Mouse (Mus musculus): ENCODE data around the gene Inpp5k. TPM values are rescaled to one million over a fixed set of nuclear protein-coding genes. Genes with fewer than 3 reads are reported as not detected.
"Not testable (repeated sequence)": the region's sequence is repeated elsewhere in the genome, so short reads cannot be mapped to it uniquely, and the experiment has no call there.

Gene Inpp5k
- polyA plus RNA-seq, 1 experiment from 2014 or later: 23.2 TPM

- Histone ChIP-seq H3K9me3 (no peaks in the 10 kb centered on the region; the same call in 1 of the 2 replicates), H3K4me3 (no peak overlapping the region), H3K9ac (no peak overlapping the region; the same call in 1 of the 2 replicates), H3K27ac (no peak overlapping the region; the same call in 1 of the 2 replicates), H3K4me1 (peaks cover 10% of the 10 kb centered on the region), H3K36me3 (peaks cover 28% of the 10 kb centered on the region), H3K27me3 (no peaks in the 10 kb centered on the region), H3K4me2 (no peak overlapping the region)
- ATAC-seq (ENCODE audit: insufficient number of reproducible peaks, insufficient read depth, low FRiP score, low TSS enrichment, low read depth): no peak
- WGBS: 65% methylated on average over 2 of the region's 2 CpGs
Observed at GRCm38 (mm10) chr11:75687343-75687993, 56.7 kb downstream of the Inpp5k start.

GRCm38 (mm10) chr11:75688132-75688531, 57.3 kb downstream of the Inpp5k start:
- Histone ChIP-seq H3K36me3 (peaks cover 29% of the 10 kb centered on the region), H3K9me3 (no peaks in the 10 kb centered on the region; the same call in 1 of the 2 replicates), H3K4me3 (no peak overlapping the region), H3K27ac (no peak overlapping the region), H3K9ac (no peak overlapping the region; the same call in 1 of the 2 replicates), H3K27me3 (no peaks in the 10 kb centered on the region), H3K4me2 (no peak overlapping the region), H3K4me1 (peaks cover 10% of the 10 kb centered on the region)
- ATAC-seq (ENCODE audit: insufficient number of reproducible peaks, insufficient read depth, low FRiP score, low TSS enrichment, low read depth): no peak
- 87% methylated on average over 2 of the region's 2 CpGs for WGBS

- Histone ChIP-seq H3K9ac (no peak overlapping the region), H3K27ac (no peak overlapping the region), H3K4me1 (peaks cover 9% of the 10 kb centered on the region), H3K4me3 (no peak overlapping the region), H3K9me3 (no peaks in the 10 kb centered on the region), H3K4me2 (no peak overlapping the region), H3K27me3 (no peaks in the 10 kb centered on the region), H3K36me3 (peaks cover 32% of the 10 kb centered on the region)
- ATAC-seq (ENCODE audit: insufficient number of reproducible peaks, insufficient read depth, low FRiP score, low TSS enrichment, low read depth): no peak
- 88% methylated on average over 1 of the region's 1 CpGs for WGBS
Observed at GRCm38 (mm10) chr11:75689977-75690376, 59.2 kb downstream of the Inpp5k start.

- Histone ChIP-seq H3K4me3 (no peak overlapping the region), H3K4me2 (no peak overlapping the region), H3K9ac (no peak overlapping the region), H3K27me3 (no peaks in the 10 kb centered on the region), H3K4me1 (peaks cover 7% of the 10 kb centered on the region), H3K9me3 (no peaks in the 10 kb centered on the region), H3K27ac (no peak overlapping the region), H3K36me3 (peaks cover 32% of the 10 kb centered on the region)
- no peak for ATAC-seq (ENCODE audit: insufficient number of reproducible peaks, insufficient read depth, low FRiP score, low TSS enrichment, low read depth)
Observed at GRCm38 (mm10) chr11:75691047-75691446, 60.3 kb downstream of the Inpp5k start.

- peaks cover 58% of the 10 kb centered on the region for H3K36me3 ChIP-seq
- 88% methylated on average over 5 of the region's 5 CpGs for WGBS
Observed at GRCm38 (mm10) chr11:75693570-75693969, 62.8 kb downstream of the Inpp5k start.

GRCm38 (mm10) chr11:75697464-75697863, 66.7 kb downstream of the Inpp5k start:
- not testable (repeated sequence) for H3K27ac ChIP-seq; H3K4me1 ChIP-seq; H3K4me3 ChIP-seq; H3K9me3 ChIP-seq; H3K27me3 ChIP-seq; ATAC-seq (ENCODE audit: insufficient number of reproducible peaks, insufficient read depth, low FRiP score, low TSS enrichment, low read depth); H3K9ac ChIP-seq; H3K4me2 ChIP-seq
- H3K36me3 ChIP-seq: peaks cover 78% of the 10 kb centered on the region
- WGBS: 91% methylated on average over 3 of the region's 3 CpGs

More at GRCm38 (mm10) chr11:75693570-75693969, 62.8 kb downstream of the Inpp5k start:
- no peaks in the 10 kb centered on the region for H3K9me3 ChIP-seq
- no peak for ATAC-seq (ENCODE audit: insufficient number of reproducible peaks, insufficient read depth, low FRiP score, low TSS enrichment, low read depth)
- no peak overlapping the region for H3K4me3 ChIP-seq
- no peak overlapping the region for H3K9ac ChIP-seq
- no peak overlapping the region for H3K4me2 ChIP-seq
- no peak overlapping the region for H3K27ac ChIP-seq
- H3K4me1 ChIP-seq: no peaks in the 10 kb centered on the region
- H3K27me3 ChIP-seq: no peaks in the 10 kb centered on the region

Other genes starting within 250 kb of the Inpp5k start
- 259 and 277 TPM in 2 replicates for gene Serpinf1, start 208.3 kb upstream of the Inpp5k start, polyA plus RNA-seq (2015; fragmentation: Nextera tagmentation; extraction: Ambion mirVana)
- gene Serpinf2, start 191.4 kb upstream of the Inpp5k start, polyA plus RNA-seq (2015; fragmentation: Nextera tagmentation; extraction: Ambion mirVana): 0.13 and 6.7 TPM in 2 replicates
- 5.3 and 7.1 TPM in 2 replicates for gene Wdr81, start 176.3 kb upstream of the Inpp5k start, polyA plus RNA-seq (2015; fragmentation: Nextera tagmentation; extraction: Ambion mirVana)
- 37.9 and 38.9 TPM in 2 replicates for gene Tlcd2, start 169.3 kb upstream of the Inpp5k start, polyA plus RNA-seq (2015; fragmentation: Nextera tagmentation; extraction: Ambion mirVana)
- 62.5 and 63.1 TPM in 2 replicates for gene Prpf8, start 144.2 kb upstream of the Inpp5k start, polyA plus RNA-seq (2015; fragmentation: Nextera tagmentation; extraction: Ambion mirVana)
- 0.41 TPM in 1 of 2 replicates, not detected in the other for gene Rilp, start 120.9 kb upstream of the Inpp5k start, polyA plus RNA-seq (2015; fragmentation: Nextera tagmentation; extraction: Ambion mirVana)
- 5.0 and 6.0 TPM in 2 replicates for gene Scarf1, start 117.4 kb upstream of the Inpp5k start, polyA plus RNA-seq (2015; fragmentation: Nextera tagmentation; extraction: Ambion mirVana)
- 3.6 and 4.5 TPM in 2 replicates for gene Slc43a2, start 99.3 kb upstream of the Inpp5k start, polyA plus RNA-seq (2015; fragmentation: Nextera tagmentation; extraction: Ambion mirVana)
- 66.2 and 74.4 TPM in 2 replicates for gene Pitpna, start 42.9 kb upstream of the Inpp5k start, polyA plus RNA-seq (2015; fragmentation: Nextera tagmentation; extraction: Ambion mirVana)
- 38.3 and 43.8 TPM in 2 replicates for gene Myo1c, start 19.5 kb downstream of the Inpp5k start, polyA plus RNA-seq (2015; fragmentation: Nextera tagmentation; extraction: Ambion mirVana)
- gene Crk, start 48.3 kb downstream of the Inpp5k start, polyA plus RNA-seq (2015; fragmentation: Nextera tagmentation; extraction: Ambion mirVana): 123 and 136 TPM in 2 replicates
- gene Ywhae, start 101.9 kb downstream of the Inpp5k start, polyA plus RNA-seq (2015; fragmentation: Nextera tagmentation; extraction: Ambion mirVana): 959 and 992 TPM in 2 replicates
- gene Doc2b, start 165.1 kb downstream of the Inpp5k start, polyA plus RNA-seq (2015; fragmentation: Nextera tagmentation; extraction: Ambion mirVana): 2.5 TPM in 2 replicates